Mouse (Mus musculus) liver, embryonic 14.5 days (tissue): ENCODE results near the gene Tnfrsf19. TPM values are rescaled to one million over a fixed set of nuclear protein-coding genes. Genes with fewer than 3 reads are reported as not detected.

Experiments
- ATAC-seq: fragments of 200-750 bp; cut with Nextera tagmentation; 2 replicates; pipeline ENCODE4 v1.8.0; 2017; ENCODE audit warnings: moderate number of reproducible peaks, mild to moderate bottlenecking, moderate library complexity; ENCODE audit not compliant: insufficient read depth
- DNase-seq, 3 experiments: peaks; one replicate each; pipeline ENCODE4 v3.0.0-alpha.2; 2012 to 2013; ENCODE audit warnings: low read depth in 3 of 3, low spot score in 3 of 3
- H3K27ac ChIP-seq: fragments of 300-500 bp; sonication (generic); 2 replicates; pipeline ENCODE4 v1.5.1; 2014; ENCODE audit warnings: moderate library complexity, mild to moderate bottlenecking, control low read depth, inconsistent platforms
- H3K27me3 ChIP-seq: fragments of 300-500 bp; sonication (generic); 2 replicates; pipeline ENCODE4 v1.6.1; 2014; ENCODE audit warnings: mild to moderate bottlenecking, low read length, moderate library complexity; ENCODE audit not compliant: control insufficient read depth, insufficient read depth
- H3K36me3 ChIP-seq: fragments of 300-500 bp; sonication (generic); replicated peaks from 2 replicates; pipeline ENCODE4 v1.6.1; 2014; ENCODE audit warnings: low read depth; ENCODE audit not compliant: control insufficient read depth, insufficient read depth
- H3K4me1 ChIP-seq, 2 experiments: fragments of 200-500 bp in 1 of 2; fragments of 300-500 bp in 1 of 2; sonication (generic) in 1 of 2; replicated peaks; 2 replicates each; pipeline ENCODE4 v1.6.1; 2012 to 2014; ENCODE audit warnings: antibody characterized with exemption in 1 of 2, inconsistent platforms in 1 of 2, low read length in 1 of 2; ENCODE audit not compliant: control insufficient read depth in 2 of 2, insufficient read depth in 2 of 2
- H3K4me2 ChIP-seq: fragments of 300-500 bp; sonication (generic); 2 replicates; pipeline ENCODE4 v1.6.1; 2014; ENCODE audit warnings: low read depth, mild to moderate bottlenecking, control low read depth, moderate library complexity
- H3K4me3 ChIP-seq, 2 experiments: fragments of 200-500 bp in 1 of 2; fragments of 300-500 bp in 1 of 2; sonication (generic) in 1 of 2; 2 replicates each; pipeline ENCODE4 v1.5.1; 2012 to 2014; ENCODE audit warnings: low read depth in 2 of 2, low read length in 2 of 2, mild to moderate bottlenecking in 2 of 2, control low read depth in 1 of 2, inconsistent platforms in 1 of 2, moderate library complexity in 1 of 2; ENCODE audit not compliant: insufficient read depth in 1 of 2
- H3K9ac ChIP-seq: fragments of 300-500 bp; sonication (generic); replicated peaks from 2 replicates; pipeline ENCODE4 v1.6.1; 2014; ENCODE audit warnings: mild to moderate bottlenecking, control low read depth, moderate library complexity
- H3K9me3 ChIP-seq: fragments of 300-500 bp; sonication (generic); 2 replicates; pipeline ENCODE4 v1.6.1; 2016; ENCODE audit warnings: low read length, mixed read lengths; ENCODE audit not compliant: control insufficient read depth
- CTCF ChIP-seq: IDR thresholded peaks from 2 replicates; pipeline ENCODE4 v1.5.1; 2016; ENCODE audit warnings: antibody characterized with exemption, low read depth, control low read depth
- EP300 ChIP-seq: IDR thresholded peaks from 2 replicates; pipeline ENCODE4 v1.6.1; 2016; ENCODE audit warnings: antibody characterized with exemption, low read depth
- WGBS: fragments of 180-500 bp; shearing (Covaris S2); extraction: QIAGEN DNeasy Blood & Tissue Kit; methylation state at CpG from one replicate; pipeline ENCODE4 v1.1.7; 2014; ENCODE audit not compliant: insufficient replicate concordance; 5-methylcytosine and 5-hydroxymethylcytosine counted together
- polyA plus RNA-seq, 2 experiments: library from polyadenylated mRNA; depleted of rRNA in 1 of 2; stranded (reverse) in 1 of 2; unstranded in 1 of 2; fragments of >200 nt; fragmentation: Nextera tagmentation in 1 of 2; extraction: Ambion mirVana in 1 of 2; gene quantifications; 2 replicates each; pipeline versions ENCODE4 v1.2.1 to v1.2.3; 2012 to 2014

The Tnfrsf19 gene
- polyA plus RNA-seq, 2 experiments, result 2.3 to 3.6 TPM

GRCm38 (mm10) chr14:61069555-61069954, 23.3 kb upstream of the Tnfrsf19 start:
- peak in 1 of 3 experiments; percentile 10 for DNase-seq
- no peaks in the 10 kb centered on the region for H3K4me1 ChIP-seq
- WGBS, result 43% methylated on average over 1 of the region's 1 CpGs
- H3K4me2 ChIP-seq, result no peak overlapping the region
- no peaks in the 10 kb centered on the region for H3K27me3 ChIP-seq
- TF ChIP-seq CTCF (no peak), EP300 (no peak)
- H3K4me3 ChIP-seq, result no peak overlapping the region
- no peak overlapping the region for H3K27ac ChIP-seq
- no peak for ATAC-seq
- H3K9me3 ChIP-seq, result no peaks in the 10 kb centered on the region
- no peaks in the 10 kb centered on the region for H3K36me3 ChIP-seq
- H3K9ac ChIP-seq, result no peak overlapping the region

DNA sequence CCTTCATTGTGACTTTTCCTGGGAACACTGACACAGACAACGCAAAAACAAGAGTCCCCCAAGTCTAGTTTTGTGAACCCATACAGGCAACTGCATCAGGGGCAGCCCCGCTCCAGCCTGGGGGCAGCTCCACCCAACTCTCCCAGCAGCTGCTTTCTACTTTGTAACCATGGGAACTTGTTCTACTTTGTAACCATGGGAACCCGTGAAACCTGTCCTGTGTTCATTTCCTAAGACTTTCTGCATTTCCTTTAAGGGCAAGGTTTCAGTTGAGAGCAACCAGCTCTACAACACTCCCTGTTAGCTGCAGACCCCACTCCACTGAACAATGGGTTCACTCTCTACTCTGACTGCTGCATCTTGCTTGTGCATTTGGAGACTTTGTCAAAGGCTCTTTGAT, 15.4 kb upstream of the Tnfrsf19 start:
- DNase-seq (no peak), ATAC-seq (no peak)
- H3K4me3 ChIP-seq, result no peak overlapping the region
- no peak overlapping the region for H3K9ac ChIP-seq
- H3K4me1 ChIP-seq, result peaks cover 0 to 2% of the 10 kb centered on the region in 2 experiments; a peak in 1 of 4 replicates
- peaks cover 3% of the 10 kb centered on the region; the same call in 1 of the 2 replicates for H3K27me3 ChIP-seq
- H3K36me3 ChIP-seq, result no peaks in the 10 kb centered on the region
- H3K4me2 ChIP-seq, result no peak overlapping the region
- WGBS, result 48% methylated on average over 3 of the region's 3 CpGs
- no peak overlapping the region for H3K27ac ChIP-seq
- no peaks in the 10 kb centered on the region for H3K9me3 ChIP-seq
- no peak for TF ChIP-seq CTCF
- no peak for TF ChIP-seq EP300

- DNase-seq (no peak), ATAC-seq (no peak)
- no peaks in the 10 kb centered on the region for H3K36me3 ChIP-seq
- TF ChIP-seq CTCF (no peak), EP300 (no peak)
- WGBS, result 65% methylated on average over 9 of the region's 9 CpGs
- peaks cover 0 to 2% of the 10 kb centered on the region in 2 experiments; a peak in 1 of 4 replicates for H3K4me1 ChIP-seq
- H3K9me3 ChIP-seq, result no peaks in the 10 kb centered on the region
- H3K27me3 ChIP-seq, result peaks cover 12% of the 10 kb centered on the region; the same call in 1 of the 2 replicates
- no peak overlapping the region for H3K4me3 ChIP-seq
- H3K4me2 ChIP-seq, result no peak overlapping the region
- no peak overlapping the region for H3K9ac ChIP-seq
- no peak overlapping the region for H3K27ac ChIP-seq
Observed at GRCm38 (mm10) chr14:61059316-61059945, 13.1 kb upstream of the Tnfrsf19 start.

DNA sequence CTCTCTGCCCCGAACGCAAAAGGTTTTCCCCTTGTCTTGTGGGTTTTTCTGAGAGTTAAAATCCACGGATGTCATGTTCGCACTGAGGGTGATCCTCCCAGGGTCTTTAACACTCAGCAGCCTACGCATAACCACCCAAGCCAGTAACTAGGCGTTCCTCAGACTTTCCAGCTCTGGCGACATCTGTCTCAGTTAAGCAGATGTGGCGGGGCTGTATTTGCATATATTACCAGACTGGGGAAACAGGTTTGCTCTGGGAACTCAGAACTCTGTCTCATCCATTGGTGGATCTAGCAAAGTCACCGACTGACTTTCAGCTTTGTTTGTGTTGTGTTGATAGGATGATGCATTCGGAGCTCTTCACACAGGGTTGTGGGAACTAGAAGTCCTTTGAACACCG, 10.7 kb upstream of the Tnfrsf19 start:
- Histone ChIP-seq H3K27ac (no peak overlapping the region), H3K4me2 (peak overlapping the region; percentile 42), H3K36me3 (no peaks in the 10 kb centered on the region), H3K9ac (no peak overlapping the region), H3K9me3 (no peaks in the 10 kb centered on the region), H3K27me3 (peaks cover 12% of the 10 kb centered on the region; the same call in 1 of the 2 replicates), H3K4me3 (no peak overlapping the region), H3K4me1 (no peaks in the 10 kb centered on the region)
- TF ChIP-seq EP300 (no peak), CTCF (no peak)
- DNase-seq, result no peak
- no peak for ATAC-seq
- WGBS, result 5% methylated on average over 11 of the region's 11 CpGs

DNA sequence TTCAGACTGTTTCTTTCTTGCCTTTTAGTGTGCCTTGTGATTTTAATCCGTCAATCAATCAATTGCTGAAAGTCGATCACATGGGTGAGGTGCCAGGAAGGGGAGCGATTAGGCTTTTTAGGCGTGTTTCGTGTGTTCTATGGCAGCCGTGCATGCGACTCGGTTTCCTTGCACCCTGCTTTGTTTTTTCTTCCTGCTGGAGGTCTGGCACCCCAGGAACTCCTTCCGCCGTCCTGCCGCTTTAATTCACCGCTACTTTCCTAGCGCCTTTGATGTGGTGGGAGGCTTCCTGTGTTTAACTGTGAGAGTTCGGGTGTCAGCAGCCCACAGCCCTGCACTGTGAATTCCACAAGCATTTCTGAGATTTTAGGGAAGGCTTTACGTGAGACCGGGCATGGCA, 10.2 kb upstream of the Tnfrsf19 start:
- DNase-seq (no peak), ATAC-seq (no peak)
- peaks cover 12% of the 10 kb centered on the region; the same call in 1 of the 2 replicates for H3K27me3 ChIP-seq
- H3K9me3 ChIP-seq, result no peaks in the 10 kb centered on the region
- no peak overlapping the region for H3K27ac ChIP-seq
- no peak overlapping the region for H3K9ac ChIP-seq
- no peaks in the 10 kb centered on the region for H3K36me3 ChIP-seq
- WGBS, result 2% methylated on average over 16 of the region's 16 CpGs
- H3K4me1 ChIP-seq, result no peaks in the 10 kb centered on the region
- no peak overlapping the region for H3K4me3 ChIP-seq
- H3K4me2 ChIP-seq, result peak overlapping the region; percentile 42
- TF ChIP-seq CTCF, result no peak
